In the genomic region with DNA sequence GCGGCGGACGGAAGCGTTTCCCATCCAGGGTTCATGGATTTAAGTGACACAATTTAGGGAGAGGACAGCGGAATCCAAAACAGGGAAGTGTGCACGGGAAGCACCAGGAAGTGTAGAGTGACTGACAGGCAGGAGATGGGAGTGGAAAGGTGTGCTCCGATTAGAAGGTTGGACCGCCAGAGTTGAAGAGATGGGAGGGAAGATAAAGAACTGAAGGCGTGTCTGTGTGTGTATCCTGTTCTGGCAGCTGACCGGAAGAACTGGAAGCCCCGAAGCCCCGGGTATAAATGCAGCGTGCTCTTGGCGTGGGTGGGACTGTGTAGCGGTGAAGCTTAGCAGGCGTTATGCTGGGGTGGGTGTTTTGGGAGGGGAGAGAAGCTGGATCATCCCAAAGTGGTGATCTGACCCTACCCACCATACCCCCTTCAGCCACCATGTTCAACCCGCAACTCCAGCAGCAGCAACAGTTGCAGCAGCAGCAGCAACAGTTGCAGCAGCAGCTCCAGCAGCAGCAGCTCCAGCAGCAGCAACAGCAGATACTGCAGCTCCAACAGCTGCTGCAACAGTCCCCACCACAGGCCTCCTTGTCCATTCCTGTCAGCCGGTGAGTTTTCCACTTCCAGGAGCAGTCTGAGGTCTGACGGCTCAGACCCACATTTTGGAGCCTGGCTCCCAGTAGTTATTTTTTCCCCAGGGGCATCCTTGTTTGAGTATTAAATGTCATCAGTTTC, we compare ENCODE assay signal across 8 mouse cellular contexts. TPM values are rescaled to one million over a fixed set of nuclear protein-coding genes. Genes with fewer than 3 reads are reported as not detected.
A peak's percentile ranks its signal among the peaks of the same experiment; 100 is the strongest.
DNase-seq lines count a peak whose midpoint lies in the region; ATAC-seq and TF ChIP-seq lines count a peak whose summit lies in the region.

No protein-coding gene starts in this region.

- ATAC-seq in heart, embryonic 13.5 days (ENCODE audit: extremely low read depth, insufficient number of reproducible peaks, low FRiP score, low TSS enrichment) = peak; percentile 20; the same call in 1 of the 2 replicates
- peak; percentile 62 for ATAC-seq in limb, embryonic 13.5 days (ENCODE audit: low FRiP score, low read depth)
- no peak for ATAC-seq in midbrain, embryonic 12.5 days (ENCODE audit: low FRiP score, low read depth)

- no peaks in the 10 kb centered on the region; the same call in 1 of the 2 replicates for H3K4me1 ChIP-seq in kidney, adult 2 months (ENCODE audit: control insufficient read depth, insufficient read depth, low read length)
- H3K4me1 ChIP-seq in bone marrow macrophage, adult 2 months (ENCODE audit: control insufficient read depth, insufficient read depth, low read length) = peaks cover 8% of the 10 kb centered on the region
- peaks cover 26% of the 10 kb centered on the region for H3K4me1 ChIP-seq in heart, embryonic 13.5 days
- peaks cover 20% of the 10 kb centered on the region for H3K4me1 ChIP-seq in limb, embryonic 13.5 days
- H3K4me1 ChIP-seq in midbrain, embryonic 12.5 days = peaks cover 23% of the 10 kb centered on the region

- H3K4me3 ChIP-seq in kidney, adult 2 months (ENCODE audit: insufficient read depth, low read depth, low read length) = peak overlapping the region; percentile 86
- H3K4me3 ChIP-seq in bone marrow macrophage, adult 2 months (ENCODE audit: insufficient read depth, low read length) = peak overlapping the region; percentile 80
- peak overlapping the region; percentile 91 for H3K4me3 ChIP-seq in heart, embryonic 13.5 days
- H3K4me3 ChIP-seq in limb, embryonic 13.5 days = peak overlapping the region; percentile 86
- peak overlapping the region; percentile 86 for H3K4me3 ChIP-seq in midbrain, embryonic 12.5 days

- peak overlapping the region; percentile 72 for H3K27ac ChIP-seq in kidney, adult 2 months (ENCODE audit: insufficient read depth, low read depth, low read length)
- peak overlapping the region; percentile 78 for H3K27ac ChIP-seq in bone marrow macrophage, adult 2 months (ENCODE audit: insufficient read depth, low read depth, low read length)
- H3K27ac ChIP-seq in heart, embryonic 13.5 days (replicated peaks) = peak overlapping the region; percentile 90
- peak overlapping the region; percentile 90 for H3K27ac ChIP-seq in limb, embryonic 13.5 days
- H3K27ac ChIP-seq in midbrain, embryonic 12.5 days (replicated peaks) = peak overlapping the region; percentile 83

- H3K9ac ChIP-seq in heart, embryonic 13.5 days = peak overlapping the region; percentile 93
- peak overlapping the region; percentile 86 for H3K9ac ChIP-seq in limb, embryonic 13.5 days
- peak overlapping the region; percentile 89 for H3K9ac ChIP-seq in midbrain, embryonic 12.5 days (replicated peaks)

- no peak for TF ChIP-seq CTCF in kidney, adult 2 months (conservative IDR thresholded peaks at IDR 0.05; ENCODE audit: insufficient read depth, insufficient read length, low read depth, low read length)
- no peak for TF ChIP-seq CTCF in bone marrow macrophage, adult 2 months (IDR thresholded peaks at IDR 0.05; ENCODE audit: low read depth, low read length)

- peak; percentile 78 for DNase-seq in kidney, adult 2 months
- DNase-seq in kidney, adult 18-20 months = no peak
- no peak for DNase-seq in urinary bladder, postnatal 4 days (ENCODE audit: low spot score in 2 of 2)
- no peak for DNase-seq in right cerebral cortex, adult 18-20 months

- no peaks in the 10 kb centered on the region for H3K27me3 ChIP-seq in kidney, adult 2 months (replicated peaks; ENCODE audit: control insufficient read depth, insufficient read depth, low read length)
- 0 out of 2 replicates have a peak, but pooled peaks cover 9% of the 10 kb centered on the region for H3K27me3 ChIP-seq in heart, embryonic 13.5 days (replicated peaks)
- peaks cover 12% of the 10 kb centered on the region for H3K27me3 ChIP-seq in limb, embryonic 13.5 days
- H3K27me3 ChIP-seq in midbrain, embryonic 12.5 days = peaks cover 10% of the 10 kb centered on the region

- H3K4me2 ChIP-seq in heart, embryonic 13.5 days = peak overlapping the region; percentile 86
- H3K4me2 ChIP-seq in limb, embryonic 13.5 days (replicated peaks) = peak overlapping the region; percentile 83
- H3K4me2 ChIP-seq in midbrain, embryonic 12.5 days (replicated peaks) = peak overlapping the region; percentile 88

- no peaks in the 10 kb centered on the region for H3K9me3 ChIP-seq in heart, embryonic 13.5 days
- H3K9me3 ChIP-seq in limb, embryonic 13.5 days = no peaks in the 10 kb centered on the region
- H3K9me3 ChIP-seq in midbrain, embryonic 12.5 days = no peaks in the 10 kb centered on the region

- H3K36me3 ChIP-seq in kidney, adult 2 months (ENCODE audit: control insufficient read depth, insufficient read depth, low read length) = no peaks in the 10 kb centered on the region
- H3K36me3 ChIP-seq in heart, embryonic 13.5 days = peaks cover 43% of the 10 kb centered on the region
- H3K36me3 ChIP-seq in limb, embryonic 13.5 days = peaks cover 39% of the 10 kb centered on the region
- H3K36me3 ChIP-seq in midbrain, embryonic 12.5 days = peaks cover 34% of the 10 kb centered on the region

- TF ChIP-seq POLR2A in kidney, adult 2 months (IDR thresholded peaks at IDR 0.05; ENCODE audit: low read depth, low read length) = no peak
- TF ChIP-seq POLR2A in bone marrow macrophage, adult 2 months (IDR thresholded peaks at IDR 0.05; ENCODE audit: borderline replicate concordance, low read depth, low read length) = no peak

- 6% methylated on average over 19 of the region's 19 CpGs for WGBS in kidney, adult 2 months
- 7% methylated on average over 19 of the region's 19 CpGs for WGBS in heart, embryonic 13.5 days
- 10% methylated on average over 19 of the region's 19 CpGs for WGBS in limb, embryonic 13.5 days
- WGBS in midbrain, embryonic 12.5 days = 13% methylated on average over 19 of the region's 19 CpGs

RNA-seq across cellular contexts. Expression of a gene that starts 10.4 kb away (rescaled TPM):
- 8.3 and 12.6 TPM in 2 replicates for polyA plus RNA-seq in kidney, adult 2 months (2012; rRNA removed)
- 0.66 and 1.1 TPM in 2 replicates for polyA plus RNA-seq in bone marrow macrophage, adult 2 months (2012; ENCODE audit: insufficient read depth, insufficient read length, missing spikeins)
- 3.4 and 4.5 TPM in 2 replicates for polyA plus RNA-seq in heart, embryonic 13.5 days (2015; fragmentation: Nextera tagmentation; extraction: Ambion mirVana)
- polyA plus RNA-seq in limb, embryonic 13.5 days (2015; fragmentation: Nextera tagmentation; extraction: Ambion mirVana) = 32.4 and 32.5 TPM in 2 replicates
- polyA plus RNA-seq in midbrain, embryonic 12.5 days (2016; fragmentation: Nextera tagmentation; extraction: Ambion mirVana) = 26.3 and 30.5 TPM in 2 replicates

RNA-seq across cellular contexts. Expression of a gene that starts 11.4 kb away (rescaled TPM):
- polyA plus RNA-seq in kidney, adult 2 months (2012; rRNA removed) = 130 and 131 TPM in 2 replicates
- polyA plus RNA-seq in bone marrow macrophage, adult 2 months (2012; ENCODE audit: insufficient read depth, insufficient read length, missing spikeins) = 101 and 103 TPM in 2 replicates
- polyA plus RNA-seq in heart, embryonic 13.5 days (2015; fragmentation: Nextera tagmentation; extraction: Ambion mirVana) = 32.9 and 35.2 TPM in 2 replicates
- 49.8 and 54.9 TPM in 2 replicates for polyA plus RNA-seq in limb, embryonic 13.5 days (2015; fragmentation: Nextera tagmentation; extraction: Ambion mirVana)
- polyA plus RNA-seq in midbrain, embryonic 12.5 days (2016; fragmentation: Nextera tagmentation; extraction: Ambion mirVana) = 61.5 TPM in 2 replicates

RNA-seq across cellular contexts. Expression of a gene that starts 18.2 kb away (rescaled TPM):
- 182 and 215 TPM in 2 replicates for polyA plus RNA-seq in kidney, adult 2 months (2012; rRNA removed)
- polyA plus RNA-seq in bone marrow macrophage, adult 2 months (2012; ENCODE audit: insufficient read depth, insufficient read length, missing spikeins) = 53.8 and 63.3 TPM in 2 replicates
- 47.5 and 49.0 TPM in 2 replicates for polyA plus RNA-seq in heart, embryonic 13.5 days (2015; fragmentation: Nextera tagmentation; extraction: Ambion mirVana)
- polyA plus RNA-seq in limb, embryonic 13.5 days (2015; fragmentation: Nextera tagmentation; extraction: Ambion mirVana) = 45.8 and 48.7 TPM in 2 replicates
- 57.5 and 61.1 TPM in 2 replicates for polyA plus RNA-seq in midbrain, embryonic 12.5 days (2016; fragmentation: Nextera tagmentation; extraction: Ambion mirVana)

RNA-seq across cellular contexts. Expression of a gene that starts 24.5 kb away (rescaled TPM):
- polyA plus RNA-seq in kidney, adult 2 months (2012; rRNA removed) = 8.0 and 9.4 TPM in 2 replicates
- polyA plus RNA-seq in bone marrow macrophage, adult 2 months (2012; ENCODE audit: insufficient read depth, insufficient read length, missing spikeins) = 2.1 and 2.4 TPM in 2 replicates
- polyA plus RNA-seq in heart, embryonic 13.5 days (2015; fragmentation: Nextera tagmentation; extraction: Ambion mirVana) = 0.91 and 0.98 TPM in 2 replicates
- 0.27 and 0.36 TPM in 2 replicates for polyA plus RNA-seq in limb, embryonic 13.5 days (2015; fragmentation: Nextera tagmentation; extraction: Ambion mirVana)
- 0.60 TPM in 2 replicates for polyA plus RNA-seq in midbrain, embryonic 12.5 days (2016; fragmentation: Nextera tagmentation; extraction: Ambion mirVana)

RNA-seq across cellular contexts. Expression of a gene that starts 32.2 kb away (rescaled TPM):
- polyA plus RNA-seq in kidney, adult 2 months (2012; rRNA removed) = 69.7 and 80.6 TPM in 2 replicates
- 7.4 and 7.9 TPM in 2 replicates for polyA plus RNA-seq in bone marrow macrophage, adult 2 months (2012; ENCODE audit: insufficient read depth, insufficient read length, missing spikeins)
- polyA plus RNA-seq in heart, embryonic 13.5 days (2015; fragmentation: Nextera tagmentation; extraction: Ambion mirVana) = 35.3 and 36.1 TPM in 2 replicates
- 29.8 and 30.1 TPM in 2 replicates for polyA plus RNA-seq in limb, embryonic 13.5 days (2015; fragmentation: Nextera tagmentation; extraction: Ambion mirVana)
- polyA plus RNA-seq in midbrain, embryonic 12.5 days (2016; fragmentation: Nextera tagmentation; extraction: Ambion mirVana) = 27.2 and 28.6 TPM in 2 replicates
